8 mouse cellular contexts compared by ENCODE assay signal in the genomic region with DNA sequence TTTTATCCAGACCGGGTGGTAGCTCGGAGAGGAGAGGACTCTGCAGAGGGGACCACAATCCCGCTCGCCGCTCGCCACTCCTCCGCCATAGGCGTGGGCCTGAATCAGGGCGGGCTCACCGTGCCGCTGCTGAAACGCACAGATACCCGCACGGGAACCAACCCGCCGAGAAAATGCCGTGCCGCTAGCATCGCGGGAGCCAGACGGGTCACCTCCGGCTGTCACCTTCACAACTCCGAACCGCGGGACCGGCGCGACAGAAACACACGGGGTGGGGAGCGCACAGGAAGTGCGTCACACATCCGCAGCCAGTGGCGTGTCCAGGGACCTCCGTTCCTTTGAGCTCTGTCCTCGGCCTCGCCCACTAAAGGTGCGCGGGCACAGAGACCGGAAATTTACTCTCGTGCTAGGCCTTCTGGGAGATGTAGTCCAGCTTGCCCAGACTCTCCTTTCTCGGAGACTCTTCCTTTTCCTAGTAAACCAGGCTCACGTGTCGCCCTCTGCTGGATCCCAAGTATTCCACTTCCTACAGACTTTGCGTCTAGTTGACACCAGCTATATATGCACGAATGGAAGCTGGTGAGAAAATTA. TPM values are rescaled to one million over a fixed set of nuclear protein-coding genes. Genes with fewer than 3 reads are reported as not detected.
DNase-seq lines count a peak whose midpoint lies in the region; ATAC-seq and TF ChIP-seq lines count a peak whose summit lies in the region.

A gene (minus strand): TSS at position 375 of the 591 bp plus-strand sequence.

- ATAC-seq in G1E (ENCODE audit: extremely low read depth, insufficient number of reproducible peaks, low FRiP score, poor library complexity, severe bottlenecking): peak; percentile 99
- peak; percentile 100 for ATAC-seq in forebrain, embryonic 16.5 days
- ATAC-seq in lung, embryonic 14.5 days (ENCODE audit: insufficient read depth): peak; percentile 99

- DNase-seq in G1E (ENCODE audit: low spot score): peak; percentile 95
- peak; percentile 94 to 99 for DNase-seq in cerebellum, adult 18-20 months
- peak; percentile 93 for DNase-seq in heart, postnatal 36 days
- DNase-seq in layer of hippocampus, adult 2 months (ENCODE audit: low spot score in 2 of 2): peak; percentile 96 to 99
- peak; percentile 100 for DNase-seq in lung, embryonic 14.5 days
- peak; percentile 94 for DNase-seq in thymus, adult 2 months

- H3K27me3 ChIP-seq in G1E (ENCODE audit: insufficient read depth, low read length): no peaks in the 10 kb centered on the region
- no peaks in the 10 kb centered on the region for H3K27me3 ChIP-seq in forebrain, embryonic 16.5 days (replicated peaks; ENCODE audit: control insufficient read depth, insufficient read depth, low read length)
- no peaks in the 10 kb centered on the region for H3K27me3 ChIP-seq in lung, embryonic 14.5 days (ENCODE audit: insufficient read depth, low read length)
- H3K27me3 ChIP-seq in thymus, adult 2 months (ENCODE audit: control insufficient read depth, insufficient read depth, low read length): no peaks in the 10 kb centered on the region

- intact Hi-C loops in heart, postnatal 36 days (cut with DNase I): no loop called here

- H3K9me3 ChIP-seq in G1E (replicated peaks): no peaks in the 10 kb centered on the region
- H3K9me3 ChIP-seq in forebrain, embryonic 16.5 days (ENCODE audit: control insufficient read depth, low read length): no peaks in the 10 kb centered on the region
- no peaks in the 10 kb centered on the region for H3K9me3 ChIP-seq in lung, embryonic 14.5 days (ENCODE audit: low read depth, low read length)

- WGBS in forebrain, embryonic 16.5 days: under 1% methylated on average over 45 of the region's 45 CpGs
- WGBS in lung, embryonic 14.5 days: under 1% methylated on average over 45 of the region's 45 CpGs
- WGBS in olfactory bulb, adult 2 months: under 1% methylated on average over 45 of the region's 45 CpGs
- WGBS in thymus, adult 2 months: under 1% methylated on average over 45 of the region's 45 CpGs

- H3K4me2 ChIP-seq in forebrain, embryonic 16.5 days (ENCODE audit: low read length): peak within 1 kb of the TSS; percentile 78
- peak within 1 kb of the TSS; percentile 72 for H3K4me2 ChIP-seq in lung, embryonic 14.5 days

- H3K36me3 ChIP-seq in G1E (replicated peaks): peaks cover 37% of the 10 kb centered on the region
- H3K36me3 ChIP-seq in forebrain, embryonic 16.5 days (ENCODE audit: control insufficient read depth, insufficient read depth): peaks cover 5% of the 10 kb centered on the region; the same call in 1 of the 2 replicates
- H3K36me3 ChIP-seq in lung, embryonic 14.5 days (ENCODE audit: insufficient read depth): peaks cover 33% of the 10 kb centered on the region
- H3K36me3 ChIP-seq in thymus, adult 2 months (ENCODE audit: control insufficient read depth, insufficient read depth, low read length): peaks cover 12% of the 10 kb centered on the region

- H3K4me3 ChIP-seq in G1E (ENCODE audit: low read depth, low read length): peak within 1 kb of the TSS; percentile 81
- peak within 1 kb of the TSS; percentile 85 for H3K4me3 ChIP-seq in forebrain, embryonic 16.5 days (replicated peaks; ENCODE audit: low read length)
- H3K4me3 ChIP-seq in layer of hippocampus, adult 2 months: peak within 1 kb of the TSS; percentile 99
- H3K4me3 ChIP-seq in lung, embryonic 14.5 days (ENCODE audit: low read depth, low read length): peak within 1 kb of the TSS; percentile 88
- peak within 1 kb of the TSS; percentile 92 for H3K4me3 ChIP-seq in olfactory bulb, adult 2 months (ENCODE audit: insufficient read depth, low read depth, low read length)
- peak within 1 kb of the TSS; percentile 60 for H3K4me3 ChIP-seq in thymus, adult 2 months (ENCODE audit: control insufficient read depth, insufficient read depth, low read length)

- peak within 1 kb of the TSS; percentile 45 for H3K27ac ChIP-seq in forebrain, embryonic 16.5 days (ENCODE audit: low read length)
- peak within 1 kb of the TSS; percentile 93 for H3K27ac ChIP-seq in layer of hippocampus, adult 2 months
- H3K27ac ChIP-seq in lung, embryonic 14.5 days (ENCODE audit: low read depth): peak within 1 kb of the TSS; percentile 52
- H3K27ac ChIP-seq in olfactory bulb, adult 2 months (ENCODE audit: insufficient read depth, low read depth, low read length): peak within 1 kb of the TSS; percentile 77
- H3K27ac ChIP-seq in thymus, adult 2 months (ENCODE audit: control insufficient read depth, insufficient read depth, low read length): no peak within 1 kb of the TSS

- H3K9ac ChIP-seq in forebrain, embryonic 16.5 days (replicated peaks; ENCODE audit: low read depth, low read length): peak within 1 kb of the TSS; percentile 73
- H3K9ac ChIP-seq in lung, embryonic 14.5 days: peak within 1 kb of the TSS; percentile 71

- peak; percentile 48; the same call in 1 of the 2 replicates for TF ChIP-seq CTCF in G1E (IDR thresholded peaks at IDR 0.05; ENCODE audit: low read depth, low read length)
- peak; percentile 88 for TF ChIP-seq CTCF in layer of hippocampus, adult 2 months (conservative IDR thresholded peaks at IDR 0.05)
- peak; percentile 91 for TF ChIP-seq CTCF in lung, embryonic 14.5 days (IDR thresholded peaks at IDR 0.05; ENCODE audit: low read depth)
- no peak for TF ChIP-seq CTCF in olfactory bulb, adult 2 months (IDR thresholded peaks at IDR 0.05; ENCODE audit: insufficient read depth, low read depth, low read length)
- TF ChIP-seq CTCF in thymus, adult 2 months (IDR thresholded peaks at IDR 0.05; ENCODE audit: borderline replicate concordance, control insufficient read depth, extremely low read depth, insufficient read depth, low read length, poor library complexity): peak; percentile 44; the same call in 1 of the 2 replicates

- peaks cover 45% of the 10 kb centered on the region for H3K4me1 ChIP-seq in G1E (ENCODE audit: insufficient read depth, low read depth, low read length)
- peaks cover 13% of the 10 kb centered on the region for H3K4me1 ChIP-seq in forebrain, embryonic 16.5 days (replicated peaks; ENCODE audit: control insufficient read depth, insufficient read depth, low read length)
- H3K4me1 ChIP-seq in lung, embryonic 14.5 days (ENCODE audit: insufficient read depth): no peaks in the 10 kb centered on the region
- peaks cover 15% of the 10 kb centered on the region for H3K4me1 ChIP-seq in olfactory bulb, adult 2 months (ENCODE audit: control insufficient read depth, insufficient read depth, low read length)
- H3K4me1 ChIP-seq in thymus, adult 2 months (replicated peaks; ENCODE audit: control insufficient read depth, insufficient read depth, low read length): peaks cover 7% of the 10 kb centered on the region

- peak; percentile 86 for TF ChIP-seq POLR2A in olfactory bulb, adult 2 months (IDR thresholded peaks at IDR 0.05; ENCODE audit: insufficient read depth, low read depth, low read length)
- peak; percentile 73 for TF ChIP-seq POLR2A in thymus, adult 2 months (IDR thresholded peaks at IDR 0.05; ENCODE audit: control insufficient read depth, extremely low read depth, insufficient read depth, low read length, poor library complexity)

RNA-seq across cellular contexts. Expression of the gene that starts here (rescaled TPM):
- total RNA-seq in G1E (2014; fragmentation: Nextera tagmentation) (84.1 and 109 TPM in 2 replicates), G1E (2017) (181 and 191 TPM in 2 replicates)
- polyA plus RNA-seq in G1E (2012): 338 and 348 TPM in 2 replicates
- polyA plus RNA-seq in forebrain, embryonic 16.5 days (2015; fragmentation: Nextera tagmentation; extraction: Ambion mirVana): 221 and 239 TPM in 2 replicates
- 1,000 to 10,000 TPM; 1,111 to 1,164 TPM for total RNA-seq in heart, postnatal 36 days (2021)
- 100 to 1,000 TPM; 240 to 245 TPM for total RNA-seq in layer of hippocampus, adult 2 months (2021)
- 193 and 198 TPM in 2 replicates for polyA plus RNA-seq in lung, embryonic 14.5 days (2014; fragmentation: Nextera tagmentation; extraction: Ambion mirVana)
- 777 TPM in 1 of 2 replicates, not detected in the other for polyA plus RNA-seq in olfactory bulb, adult 2 months (2012; ENCODE audit: insufficient read depth, insufficient read length, low replicate concordance, missing spikeins)
- 152 and 170 TPM in 2 replicates for polyA plus RNA-seq in thymus, adult 2 months (2012; rRNA removed)

Comparison
In these comparisons a context has a peak if more than half of its experiments do, and no peak if none do; other contexts are left out.
1. RNA of the gene that starts here (total RNA-seq): 1,111 to 1,164 TPM in heart, postnatal 36 days; 240 to 245 TPM in layer of hippocampus, adult 2 months and 84.1 to 191 TPM in G1E; every median in the first group is over 4 times any median in the second.
2. Peak in every context shown above with its lines, with median percentiles within 50 percentile points of each other: ATAC-seq, DNase-seq and H3K4me3 ChIP-seq.